Comparison of ENCODE assay signal across 23 mouse cellular contexts in the genomic region with DNA sequence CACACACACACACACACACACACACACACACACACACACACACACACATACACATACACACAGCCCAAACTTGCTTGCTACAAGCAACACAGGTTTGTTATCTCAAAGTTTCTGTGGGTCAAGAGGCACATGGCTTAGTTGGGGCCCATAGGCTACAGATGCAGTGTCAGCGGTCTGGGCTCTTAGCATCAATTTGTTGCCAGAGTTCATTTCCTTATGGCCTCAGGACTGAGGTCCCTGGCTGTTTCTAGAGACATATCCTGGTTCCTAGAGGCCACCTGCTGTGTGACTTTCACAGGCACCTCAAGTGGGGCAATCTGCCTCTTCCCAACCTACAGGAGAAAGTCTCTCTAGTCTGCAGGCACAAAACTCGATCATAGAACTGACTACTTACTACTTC. TPM values are rescaled to one million over a fixed set of nuclear protein-coding genes. Genes with fewer than 3 reads are reported as not detected.
"Had no signal": no experiment of that assay in that cellular context is flagged by ENCODE, and none has a peak within 500 bp of the region (broad histone marks: within the 10 kb centered on the region; RNA-seq: fewer than 3 reads in every experiment).

No protein-coding gene starts in this region.

- H3K27ac ChIP-seq: lung, embryonic 15.5 days; midbrain, embryonic 10.5 days; midbrain, embryonic 12.5 days; neural tube, embryonic 13.5 days; neural tube, embryonic 15.5 days had no signal

- H3K4me1 ChIP-seq: lung, embryonic 15.5 days; neural tube, embryonic 13.5 days; neural tube, embryonic 15.5 days had no signal

- DNase-seq: liver, postnatal 0 days; lung, adult 2 months; lung, postnatal 4 days; midbrain, embryonic 14.5 days; retina, postnatal 1 day; right cerebral cortex, postnatal 25 days; right cerebral cortex, postnatal 4 days; spleen, adult 18-20 months; thymus, adult 2 months; thymus, postnatal 25 days; thymus, postnatal 4 days had no signal

- H3K27me3 ChIP-seq: lung, embryonic 15.5 days; midbrain, embryonic 12.5 days; neural tube, embryonic 13.5 days; neural tube, embryonic 15.5 days had no signal

- H3K9ac ChIP-seq: liver, postnatal 0 days; lung, embryonic 15.5 days; midbrain, embryonic 12.5 days; neural tube, embryonic 13.5 days; neural tube, embryonic 15.5 days had no signal

- H3K9me3 ChIP-seq: lung, embryonic 15.5 days; midbrain, embryonic 12.5 days; neural tube, embryonic 13.5 days; neural tube, embryonic 15.5 days had no signal

- ATAC-seq: liver, postnatal 0 days; lung, postnatal 0 days; midbrain, embryonic 16.5 days had no signal

- H3K36me3 ChIP-seq: lung, embryonic 15.5 days; midbrain, embryonic 10.5 days; midbrain, embryonic 12.5 days; neural tube, embryonic 13.5 days; neural tube, embryonic 15.5 days had no signal

- H3K4me3 ChIP-seq: lung, embryonic 15.5 days; midbrain, embryonic 10.5 days; midbrain, embryonic 12.5 days; myocyte; neural tube, embryonic 13.5 days; neural tube, embryonic 15.5 days had no signal

- H3K4me2 ChIP-seq: lung, embryonic 15.5 days; midbrain, embryonic 12.5 days; neural tube, embryonic 13.5 days; neural tube, embryonic 15.5 days had no signal

RNA-seq across cellular contexts. Expression of gene Reg4, which starts 27.4 kb away (rescaled TPM):
- total RNA-seq: megakaryocyte, adult 5-6 weeks had no signal
- polyA plus RNA-seq: liver, postnatal 0 days; lung, adult 2 months; lung, embryonic 15.5 days; lung, postnatal 0 days; midbrain, embryonic 10.5 days; midbrain, embryonic 12.5 days; midbrain, embryonic 14.5 days; midbrain, embryonic 16.5 days; myocyte; neural tube, embryonic 11.5 days; neural tube, embryonic 13.5 days; neural tube, embryonic 15.5 days; stomach, embryonic 14.5 days; urinary bladder, adult 2 months had no signal

RNA-seq across cellular contexts. Expression of gene Hmgcs2, which starts 30.9 kb away (rescaled TPM):
- polyA plus RNA-seq: myocyte had no signal
